Mouse (Mus musculus) left cerebral cortex, postnatal 25 days (tissue): ENCODE data around the gene Bcor. TPM values are rescaled to one million over a fixed set of nuclear protein-coding genes. Genes with fewer than 3 reads are reported as not detected.

Source experiments
- DNase-seq, 2 experiments: peaks; one replicate each; pipeline ENCODE4 v3.0.0; 2022; ENCODE audit warnings: low spot score in 2 of 2, mixed read lengths in 1 of 2
- intact Hi-C: fragments of 180-260 bp; cut with DNase I; formaldehyde crosslinking; loops from one replicate; pipeline ENCODE4 v1.15.1; 2025
- total RNA-seq, 2 experiments: library from RNA; stranded (reverse); gene quantifications; 2 replicates each; pipeline ENCODE4 v1.2.3; 2021

The Bcor gene
- total RNA-seq, 2 experiments from 2014 or later: 31.3 to 35.8 TPM

- DNase-seq: no peak
- intact Hi-C loops: no loop called here
Measured at GRCm38 (mm10) chrX:12048166-12048565, 112.0 kb downstream of the Bcor start.

- peak; percentile 16 to 56 for DNase-seq
- intact Hi-C loops: no loop called here
Measured at GRCm38 (mm10) chrX:12047223-12047911, 112.8 kb downstream of the Bcor start.

GRCm38 (mm10) chrX:12046676-12047075, 113.5 kb downstream of the Bcor start:
- intact Hi-C loops: no loop called here
- no peak for DNase-seq

- DNase-seq: no peak
- intact Hi-C loops: no loop called here
Measured at GRCm38 (mm10) chrX:12043352-12043751, 116.8 kb downstream of the Bcor start.

- DNase-seq: no peak
- intact Hi-C loops: no loop called here
Measured at GRCm38 (mm10) chrX:12041453-12041852, 118.7 kb downstream of the Bcor start.

GRCm38 (mm10) chrX:12014726-12015464, 145.3 kb downstream of the Bcor start:
- intact Hi-C loops: no loop called here
- no peak for DNase-seq

- intact Hi-C loops: no loop called here
- DNase-seq: no peak
Measured at GRCm38 (mm10) chrX:12010660-12011059, 149.5 kb downstream of the Bcor start.

- no peak for DNase-seq
Measured at GRCm38 (mm10) chrX:12009046-12009445, 151.1 kb downstream of the Bcor start.

GRCm38 (mm10) chrX:12007832-12008540, 152.2 kb downstream of the Bcor start:
- DNase-seq: no peak
- intact Hi-C loops: loop anchor here (2.0 to 10.0 kb wide), 6 partner anchors 69 to 343 kb away; no protein-coding TSS in a partner anchor

More at GRCm38 (mm10) chrX:12009046-12009445, 151.1 kb downstream of the Bcor start:
- intact Hi-C loops: loop anchor here (5.0 to 10.0 kb wide), 5 partner anchors 68 to 344 kb away; no protein-coding TSS in a partner anchor

- intact Hi-C loops: loop anchor here (2.0 to 10.0 kb wide), 6 partner anchors 70 to 342 kb away; no protein-coding TSS in a partner anchor
- DNase-seq: no peak
Measured at GRCm38 (mm10) chrX:12006882-12007753, 153.0 kb downstream of the Bcor start.

- DNase-seq: peak; percentile 63 to 70
- intact Hi-C loops: loop anchor here (2.0 to 10.0 kb wide), 6 partner anchors 71 to 341 kb away; no protein-coding TSS in a partner anchor
Measured at GRCm38 (mm10) chrX:12006031-12006881, 153.9 kb downstream of the Bcor start.

- intact Hi-C loops: loop anchor here (2.0 to 10.0 kb wide), 6 partner anchors 72 to 341 kb away; no protein-coding TSS in a partner anchor
- no peak for DNase-seq
Measured at GRCm38 (mm10) chrX:12005181-12006030, 154.7 kb downstream of the Bcor start.

GRCm38 (mm10) chrX:12004416-12004815, 155.7 kb downstream of the Bcor start:
- intact Hi-C loops: loop anchor here (5.0 to 10.0 kb wide), 2 partner anchors 83 to 340 kb away; no protein-coding TSS in a partner anchor
- DNase-seq: no peak

GRCm38 (mm10) chrX:12003947-12004346, 156.2 kb downstream of the Bcor start:
- intact Hi-C loops: loop anchor here (5.0 to 10.0 kb wide), 2 partner anchors 83 to 339 kb away; no protein-coding TSS in a partner anchor
- DNase-seq: no peak

GRCm38 (mm10) chrX:12003539-12003938, 156.6 kb downstream of the Bcor start:
- DNase-seq: no peak
- intact Hi-C loops: loop anchor here (5.0 to 10.0 kb wide), 2 partner anchors 84 to 339 kb away; no protein-coding TSS in a partner anchor

- DNase-seq: no peak
- intact Hi-C loops: loop anchor here (5.0 to 10.0 kb wide), 2 partner anchors 84 to 338 kb away; no protein-coding TSS in a partner anchor
Measured at GRCm38 (mm10) chrX:12003106-12003505, 157.0 kb downstream of the Bcor start.

- DNase-seq: no peak
- intact Hi-C loops: loop anchor here (5.0 to 10.0 kb wide), 2 partner anchors 85 to 338 kb away; no protein-coding TSS in a partner anchor
Measured at GRCm38 (mm10) chrX:12002596-12002995, 157.6 kb downstream of the Bcor start.
